Mouse (Mus musculus) mouse embryonic stem cell (cell line): Measurements from ENCODE around the gene 4933411K16Rik.

Experiments
- in situ Hi-C, 2 experiments: fragments of 300-500 bp; cut with MboI; formaldehyde crosslinking; loops; 1 replicate in 1 of 2; 3 replicates in 1 of 2; pipeline ENCODE4 v1.14.3; 2019 to 2020; ENCODE audit warnings: low sequenced_read_pairs in 2 of 2, low pct_unique_long_range_greater_than_20kb in 1 of 2, mixed read lengths in 1 of 2; ENCODE audit not compliant: unreplicated experiment in 1 of 2

The 4933411K16Rik gene

DNA sequence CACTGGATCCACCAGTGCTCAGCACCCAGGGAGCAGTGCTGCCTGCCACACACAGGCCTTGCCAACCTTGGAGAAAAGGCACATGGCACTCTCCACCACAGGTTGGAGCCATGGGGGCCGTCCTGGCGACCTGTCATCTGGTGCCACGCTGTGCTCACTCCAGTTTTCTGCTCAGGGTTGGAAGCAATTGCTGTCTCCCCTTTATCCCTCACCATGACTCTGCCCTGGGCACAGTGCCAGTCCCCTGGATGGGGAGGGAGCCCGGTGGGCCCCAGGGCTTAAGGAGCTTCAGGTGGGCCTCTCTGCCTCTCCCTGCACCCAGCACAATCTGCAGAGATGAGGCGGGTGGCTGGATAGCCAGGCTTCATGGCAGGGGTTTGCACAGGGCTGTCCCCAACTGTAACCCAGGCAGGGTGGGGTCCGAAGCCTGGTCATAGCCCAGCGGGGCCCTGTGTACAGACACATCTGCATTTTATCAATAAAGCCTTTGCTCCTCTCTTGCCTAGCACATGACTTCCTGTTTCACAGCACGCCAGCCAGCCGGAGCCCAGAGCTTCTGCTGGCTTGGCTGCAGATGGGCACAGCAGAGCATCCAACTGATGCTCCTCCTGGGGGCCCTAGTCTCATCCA, 17.8 kb upstream of the 4933411K16Rik start:
- in situ Hi-C loops, result no loop called here

DNA sequence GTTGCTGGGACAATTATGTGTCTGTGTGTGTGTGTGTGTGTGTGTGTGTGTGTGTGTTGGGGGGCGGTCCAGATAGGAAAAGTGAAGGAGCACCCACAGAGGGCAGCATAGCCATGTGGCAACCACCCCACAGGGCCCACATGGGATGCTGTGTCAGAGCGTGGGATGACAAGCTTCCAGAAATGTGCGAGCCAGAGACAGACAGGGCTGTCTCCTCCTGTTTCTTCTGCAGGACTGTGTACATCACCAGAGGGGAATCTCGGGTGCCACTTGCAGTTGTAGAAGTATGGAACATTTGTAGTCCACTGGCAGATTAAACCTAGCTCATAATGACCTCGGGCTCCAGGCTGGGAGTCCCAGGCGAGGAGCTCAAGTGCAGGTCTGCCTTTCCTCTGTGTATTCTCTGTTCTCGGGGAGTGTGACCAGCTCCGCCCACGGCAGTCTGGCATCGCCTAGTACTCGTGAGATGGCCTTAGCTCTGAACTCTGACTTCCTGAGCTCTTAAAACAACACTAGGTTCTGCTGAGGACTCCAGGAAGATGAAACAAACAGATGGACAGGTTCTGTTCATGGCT, 17.1 kb upstream of the 4933411K16Rik start:
- in situ Hi-C loops, result no loop called here

DNA sequence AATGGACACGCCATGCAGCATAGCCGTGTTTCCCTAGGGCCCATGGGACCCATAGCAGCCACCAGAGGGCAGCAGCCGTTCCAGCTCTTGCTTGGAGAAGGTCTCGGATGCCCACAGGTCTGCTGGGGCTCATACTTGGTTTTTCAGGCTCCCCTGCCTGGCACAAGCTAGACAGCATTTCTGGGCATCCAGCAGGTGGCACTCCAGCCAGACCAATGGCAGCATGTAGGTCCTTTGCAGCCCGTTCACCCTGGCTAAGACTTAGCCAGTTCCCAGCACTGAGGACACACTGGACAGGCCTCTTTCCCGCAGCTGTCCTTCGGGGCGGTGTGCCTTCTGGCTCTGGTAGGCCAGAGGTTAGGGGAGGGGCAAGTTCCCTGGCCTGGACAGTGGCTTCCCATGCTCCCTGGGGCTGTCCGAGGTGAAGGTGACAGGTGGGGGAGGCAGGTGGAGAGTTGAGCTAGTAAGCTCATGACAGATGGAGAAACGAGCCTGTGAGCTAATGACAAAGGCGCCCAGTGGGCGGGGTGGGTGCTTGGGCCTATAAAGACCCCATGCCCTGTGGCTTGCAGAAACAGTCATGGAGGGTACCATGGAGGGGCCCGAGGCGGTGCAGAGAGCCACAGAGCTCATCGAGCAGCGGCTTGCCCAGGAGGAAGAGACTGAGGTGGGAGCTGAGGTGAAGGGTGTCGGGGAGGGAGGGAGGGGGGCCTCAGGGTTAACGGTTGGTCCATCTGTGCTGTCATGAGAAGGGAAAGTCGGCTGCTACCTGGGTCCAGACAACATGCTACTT, 16.4 kb upstream of the 4933411K16Rik start, which contains the start of gene Ankrd2:
Gene Ankrd2, plus strand, starts transcription at position 545 of the 793 bp plus-strand sequence.
- in situ Hi-C loops, result no loop called here

DNA sequence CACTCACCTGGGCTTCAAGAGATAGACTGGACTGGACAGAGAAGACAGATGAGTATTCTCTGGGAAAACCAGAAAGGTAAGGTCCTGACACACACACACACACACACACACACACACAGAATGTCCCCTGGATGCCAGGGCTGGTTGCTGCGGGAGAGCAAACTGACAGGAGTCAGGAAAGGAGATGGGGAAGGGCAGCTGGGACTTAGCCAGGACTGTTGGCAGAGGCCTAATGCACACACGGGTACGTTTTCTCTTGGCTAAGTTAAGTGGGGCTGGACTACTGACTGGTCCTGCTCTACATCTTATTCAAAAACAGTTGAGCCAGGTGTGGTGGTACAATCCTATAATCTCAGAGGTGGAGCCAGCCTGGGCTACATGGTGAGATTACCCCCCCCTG, 15.7 kb upstream of the 4933411K16Rik start:
- in situ Hi-C loops, result no loop called here

DNA sequence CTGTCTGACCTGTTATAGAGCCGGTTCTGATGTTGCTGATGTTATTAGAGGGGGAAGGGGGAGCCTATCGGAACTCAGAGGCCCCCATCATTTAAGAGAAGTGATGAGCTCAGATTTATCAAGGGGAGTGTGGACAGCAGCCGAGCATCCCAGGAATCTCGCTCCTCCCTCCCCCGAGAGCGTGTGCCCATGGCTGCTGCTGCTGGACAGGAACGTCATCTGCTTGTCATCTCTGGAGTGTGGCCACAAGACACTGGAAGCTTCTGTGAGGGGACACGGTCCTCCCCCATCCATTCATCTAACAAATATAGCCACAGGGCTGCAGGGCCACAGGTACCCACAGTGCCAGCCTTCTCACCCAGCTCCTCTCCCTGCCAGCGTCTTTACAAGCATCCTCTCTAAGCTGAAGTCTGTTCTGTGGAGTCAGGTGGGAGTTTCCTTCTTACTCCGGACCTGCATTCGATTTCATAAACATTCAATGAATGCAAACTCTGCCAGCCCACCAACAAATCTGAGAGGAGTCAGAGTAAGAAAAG, 14.8 kb upstream of the 4933411K16Rik start:
- in situ Hi-C loops, result no loop called here

DNA sequence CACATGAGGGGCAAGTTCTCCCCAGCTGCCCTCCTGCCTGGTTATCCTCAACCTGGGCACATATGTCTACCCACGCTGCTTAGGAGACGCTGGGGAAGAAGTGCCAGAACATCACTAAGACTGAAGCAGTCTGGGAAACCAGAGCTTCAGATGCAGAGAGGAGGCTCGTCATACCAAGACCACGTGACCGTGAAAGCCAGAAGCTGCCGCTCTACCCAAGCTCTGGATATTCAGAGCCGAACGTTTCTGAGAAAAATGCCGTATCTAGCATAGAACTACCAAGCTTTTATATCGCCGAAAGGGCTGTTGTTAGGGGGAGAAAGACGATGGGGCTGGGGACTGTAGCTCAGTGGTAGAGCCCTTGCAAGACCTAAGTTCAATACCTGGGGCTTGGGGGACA, 13.7 kb upstream of the 4933411K16Rik start:
- in situ Hi-C loops, result no loop called here

DNA sequence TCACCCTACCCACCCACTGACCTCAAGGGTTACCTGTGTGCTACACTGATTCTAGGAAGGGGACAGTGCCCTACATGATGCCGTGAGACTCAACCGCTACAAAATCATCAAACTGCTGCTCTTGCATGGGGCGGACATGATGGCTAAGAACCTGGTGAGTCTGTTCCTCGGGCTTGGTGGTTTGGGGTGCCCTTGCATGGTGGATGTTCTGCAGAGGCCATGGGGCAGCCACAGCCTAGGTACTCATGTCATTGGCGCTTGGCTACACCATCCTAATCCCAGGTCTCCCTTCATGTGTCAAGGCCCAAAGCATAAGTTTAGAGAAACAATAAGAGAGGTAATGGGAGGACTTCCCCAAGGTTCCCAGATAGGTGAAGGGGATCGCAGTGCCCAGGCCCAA, 8.1 kb upstream of the 4933411K16Rik start:
- in situ Hi-C loops, result loop anchor here in 1 of 2 experiments (5.0 kb wide), 1 partner anchor 118 kb away; the partner anchor contains the start of gene Zfyve27

DNA sequence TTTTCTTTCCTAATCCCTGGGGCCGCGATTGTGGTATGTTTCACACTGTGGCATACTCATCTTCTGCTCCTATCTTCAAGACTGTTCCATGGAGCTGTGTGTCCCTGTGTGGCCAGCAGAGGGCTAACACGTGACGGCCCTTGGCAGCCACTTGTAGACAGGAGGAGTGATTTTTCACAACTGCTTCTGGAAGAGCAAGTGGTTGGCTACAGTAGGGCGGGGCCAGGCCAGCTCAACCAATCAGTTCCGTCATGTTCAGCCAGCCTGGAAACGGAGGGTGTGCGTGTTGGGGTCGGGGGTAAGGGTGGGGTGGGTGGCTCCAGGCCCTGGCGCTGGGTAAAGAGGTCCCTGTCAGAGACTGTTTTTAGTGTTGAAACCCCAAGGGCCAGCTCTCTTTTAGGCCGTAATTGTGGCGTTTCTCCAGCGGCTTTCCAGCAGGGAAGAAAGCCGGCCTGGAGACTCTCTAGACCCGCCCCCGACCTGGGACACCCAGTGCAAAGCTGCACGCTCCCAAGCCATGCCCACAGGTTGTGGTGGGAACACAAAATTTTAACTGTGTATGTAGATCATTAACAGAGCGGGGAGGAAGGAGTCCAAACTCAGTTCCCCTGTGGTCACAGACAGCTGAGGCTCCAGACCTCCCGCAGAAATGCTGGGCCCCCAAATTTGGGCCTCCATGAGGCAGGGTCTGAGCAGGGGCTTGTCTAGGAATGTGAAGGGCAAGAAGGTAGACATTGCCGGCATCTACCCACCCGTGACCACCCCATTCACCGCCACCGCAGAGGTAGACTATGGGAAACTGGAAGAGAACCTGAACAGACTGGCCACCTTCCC, 6.6 kb upstream of the 4933411K16Rik start, which contains the start of gene Hoga1:
Gene Hoga1, plus strand, starts transcription at position 342 of the 834 bp plus-strand sequence.
- in situ Hi-C loops, result no loop called here

DNA sequence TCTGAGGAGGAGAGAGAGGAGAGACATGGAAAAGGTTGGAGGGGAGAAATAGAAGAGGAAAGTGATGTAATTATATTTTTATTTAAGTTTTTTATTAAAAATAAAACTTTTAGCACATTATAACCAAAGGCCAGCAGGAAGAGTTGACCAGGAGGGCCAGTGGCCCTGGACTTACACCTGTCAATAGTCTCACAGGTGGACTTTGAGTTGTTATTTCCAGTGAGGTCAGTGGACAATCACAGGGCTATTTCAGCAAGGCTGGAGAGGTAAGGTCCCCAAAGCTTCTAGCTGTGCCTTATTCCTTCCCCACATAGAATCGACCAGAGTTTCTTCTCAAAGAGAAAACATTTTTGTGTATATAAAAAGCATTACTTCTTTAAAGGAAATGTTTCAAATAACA, 1.8 kb upstream of the 4933411K16Rik start:
- in situ Hi-C loops, result no loop called here

DNA sequence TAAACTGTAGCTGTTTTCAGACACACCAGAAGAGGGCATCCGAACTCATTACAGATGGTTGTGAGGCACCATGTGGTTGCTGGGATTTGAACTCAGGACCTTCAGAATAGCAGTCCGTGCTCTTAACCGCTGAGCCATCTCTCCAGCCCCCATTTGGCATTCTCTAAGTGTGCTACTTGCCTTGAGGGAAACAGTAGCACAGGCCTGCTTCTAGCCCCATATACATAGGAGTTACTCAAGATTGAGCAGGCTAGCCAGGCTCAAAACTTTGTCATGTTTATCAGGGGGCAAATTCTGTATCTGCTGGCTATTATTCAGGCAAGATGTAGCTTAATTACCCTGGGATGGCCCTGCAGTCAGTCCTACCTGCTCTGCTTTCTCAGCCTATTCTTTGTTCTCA, 697 bp upstream of the 4933411K16Rik start:
- in situ Hi-C loops, result no loop called here

DNA sequence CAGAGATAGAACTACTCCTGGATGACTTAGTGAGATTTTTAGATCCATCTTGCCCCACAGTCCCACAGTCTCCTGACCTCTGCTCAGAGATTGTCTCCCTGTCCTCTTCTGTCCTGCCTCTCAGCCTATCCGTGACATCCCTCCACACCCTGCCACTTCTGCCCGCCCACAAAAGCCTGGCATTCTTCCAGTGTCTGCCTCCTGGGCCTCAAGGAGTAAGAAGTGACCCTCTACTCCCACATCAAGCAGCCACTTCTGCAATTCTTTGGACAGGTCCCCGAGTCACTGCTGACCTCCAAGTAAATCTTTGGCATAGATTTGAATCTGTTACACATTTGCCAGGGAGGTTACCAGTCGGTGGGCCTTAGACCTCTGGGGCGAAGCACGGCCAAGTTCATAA, 2.2 kb downstream of the 4933411K16Rik start:
- in situ Hi-C loops, result no loop called here

DNA sequence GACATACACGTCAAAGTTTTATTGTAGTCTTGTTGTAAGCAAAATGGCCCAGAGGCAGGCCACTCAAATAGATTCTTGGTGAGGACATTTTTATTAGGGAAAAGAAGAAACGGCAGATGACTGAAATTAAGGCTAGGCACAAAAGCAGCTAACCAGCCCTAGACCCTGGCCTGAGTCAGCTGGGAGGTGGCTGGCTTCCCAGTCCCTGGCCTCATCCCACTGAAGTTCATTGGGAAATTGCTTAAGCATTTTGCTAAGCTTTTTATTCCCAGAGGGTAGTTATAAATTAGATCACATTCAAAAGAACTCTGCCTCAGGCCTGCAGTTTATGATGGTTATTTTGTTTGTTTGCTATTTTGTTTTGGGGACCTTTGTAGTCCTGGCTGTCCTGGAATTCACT, 3.8 kb downstream of the 4933411K16Rik start:
- in situ Hi-C loops, result no loop called here

DNA sequence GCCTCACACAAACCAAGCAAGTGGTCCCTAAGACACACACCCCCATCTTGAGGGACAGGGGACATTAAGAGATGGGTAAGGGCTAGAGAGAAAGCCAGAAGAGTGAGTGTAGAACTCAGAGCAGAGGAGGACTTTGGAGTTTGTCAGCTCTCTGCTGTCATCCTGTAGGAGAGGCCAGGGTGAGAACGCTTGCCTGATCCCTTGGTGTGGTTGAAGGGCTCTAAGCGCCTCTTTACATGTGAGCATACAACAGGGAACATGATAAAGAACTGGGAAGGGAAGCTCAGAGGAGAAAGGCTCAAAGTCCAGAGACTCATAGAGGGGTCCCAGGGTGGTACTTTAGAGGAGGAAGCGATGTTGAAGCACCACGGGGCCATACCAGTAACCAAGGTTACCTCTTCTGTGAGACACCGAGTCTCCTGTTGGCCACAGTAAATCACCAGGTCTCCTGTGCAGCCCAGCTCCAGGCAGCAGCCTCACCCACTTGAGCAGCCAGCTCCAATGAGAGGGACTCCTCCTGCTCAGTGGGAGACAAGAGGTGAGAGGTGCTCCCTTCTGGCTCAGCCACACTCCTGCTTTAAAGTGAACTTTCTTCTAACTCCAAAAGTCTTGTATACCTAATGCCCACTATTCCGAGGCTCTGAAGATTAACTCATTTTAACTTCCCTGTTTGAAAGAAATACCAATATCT, 4.8 kb downstream of the 4933411K16Rik start:
- in situ Hi-C loops, result no loop called here

DNA sequence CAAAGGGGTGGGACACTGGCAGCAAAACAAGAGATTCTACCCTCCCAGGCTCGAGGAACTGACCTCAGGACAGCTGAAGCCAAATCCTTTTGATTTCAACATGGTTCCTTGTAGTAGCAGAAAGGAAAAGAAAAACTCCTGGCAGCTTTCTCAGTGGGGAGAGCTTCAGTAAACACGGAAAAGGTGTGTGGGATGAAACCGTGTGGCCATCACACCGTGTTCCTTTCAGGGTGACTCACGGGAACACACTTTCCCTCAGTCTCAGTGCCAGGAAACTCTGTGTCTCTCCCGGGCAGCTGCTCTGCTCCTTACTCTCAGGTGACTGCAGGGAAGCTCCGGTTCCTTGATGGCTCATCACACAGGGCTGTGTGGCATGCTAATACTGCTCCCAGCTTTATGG, 6.4 kb downstream of the 4933411K16Rik start:
- in situ Hi-C loops, result no loop called here

DNA sequence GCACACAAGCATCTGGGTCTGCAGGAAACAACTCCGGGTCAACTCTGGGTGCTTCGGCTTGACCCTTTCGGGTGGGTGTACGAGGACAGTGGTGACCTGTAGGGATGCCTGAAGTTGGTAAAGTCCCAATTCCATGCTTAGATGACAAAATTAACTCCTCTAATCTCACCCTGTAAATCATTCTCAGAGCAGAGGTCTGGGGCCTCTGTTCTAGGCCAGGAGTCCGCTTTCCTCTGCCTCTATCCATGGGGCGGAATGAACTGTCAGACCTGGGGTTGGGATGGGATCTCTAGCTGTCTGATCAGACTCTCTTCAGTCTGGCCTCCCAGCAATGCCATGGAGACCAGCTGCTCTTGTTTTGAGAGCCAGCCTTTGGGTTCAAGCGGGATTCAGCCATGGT, 9.4 kb downstream of the 4933411K16Rik start:
- in situ Hi-C loops, result no loop called here

DNA sequence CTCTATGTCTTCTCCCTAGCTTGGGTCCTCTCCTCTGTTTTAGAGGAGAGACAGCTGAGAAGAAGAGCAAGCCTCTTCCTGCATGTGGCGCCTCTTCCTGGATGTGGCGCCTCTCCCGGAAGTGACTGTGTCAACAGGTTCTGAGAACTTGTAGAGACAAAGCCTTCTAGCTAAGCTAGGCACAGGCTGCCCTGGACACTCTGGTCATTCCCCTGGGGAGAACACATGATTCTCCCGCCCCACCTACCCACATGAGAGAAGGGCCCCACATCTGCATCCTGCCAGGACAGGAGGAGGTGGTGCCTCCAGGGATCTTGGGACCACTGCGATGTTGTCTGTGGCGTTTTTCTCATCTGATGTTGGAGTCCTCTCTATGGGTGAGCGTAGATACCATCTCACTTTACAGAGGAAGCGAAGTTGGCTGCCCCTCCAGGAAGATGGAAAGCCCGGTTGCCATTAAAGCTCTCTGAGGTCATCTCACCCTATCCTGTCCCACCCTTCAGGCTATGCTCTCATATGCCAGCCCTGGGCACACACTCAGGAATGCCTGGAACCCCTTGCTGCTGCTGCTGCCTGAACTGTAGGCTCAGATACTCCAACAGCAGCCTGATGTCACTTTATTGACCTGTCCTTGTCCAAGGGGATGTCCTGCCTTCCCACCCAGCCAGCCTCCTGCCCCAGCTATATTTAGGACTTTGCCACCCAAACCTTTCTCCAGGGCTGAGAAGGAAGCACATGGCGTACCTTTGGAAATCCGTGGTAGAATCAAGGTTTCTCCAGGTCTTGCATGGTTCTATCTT, 16.6 kb downstream of the 4933411K16Rik start:
- in situ Hi-C loops, result no loop called here

DNA sequence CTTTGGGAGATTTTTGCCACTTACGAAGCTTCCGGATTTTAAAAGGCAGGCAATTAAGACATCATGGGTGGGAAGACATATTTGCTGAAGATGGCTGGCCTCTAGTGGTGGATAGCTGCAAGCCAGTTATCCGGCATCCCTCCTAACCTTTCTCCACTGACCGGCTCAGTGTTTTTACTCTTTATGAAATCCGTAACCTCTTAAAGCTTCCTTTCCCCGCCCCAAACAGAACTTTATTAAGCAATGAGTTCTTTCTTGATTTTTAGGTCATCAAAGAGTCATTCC, 17.1 kb downstream of the 4933411K16Rik start:
- in situ Hi-C loops, result no loop called here
